Mouse (Mus musculus): ENCODE measurements at regions not wholly inside any gene's neighbourhood (a gene's known extent, or its start where the extent isn't known, plus 50 kb on each side); places are given as distances from the start of the nearest gene placed in this dataset.

GRCm38 (mm10) chr13:37678251-37678650, 99.9 kb upstream of the Rreb1 start:
- TF ChIP-seq POLR2A (IDR thresholded peaks at IDR 0.05; ENCODE audit: insufficient read depth, low read depth, low read length) (no peak), CTCF (IDR thresholded peaks at IDR 0.05; ENCODE audit: insufficient read depth, low read depth, low read length) (no peak)

Measured in olfactory bulb, adult 2 months (tissue).